Mouse (Mus musculus): ENCODE measurements around the gene Arhgap22.

GRCm38 (mm10) chr14:33310719-33311118 is 96.9 kb downstream of the Arhgap22 start:
- no peak for TF ChIP-seq CTCF (IDR thresholded peaks at IDR 0.05; ENCODE audit: borderline replicate concordance, insufficient read depth, low read depth, low read length)
- no peak for TF ChIP-seq POLR2A (IDR thresholded peaks at IDR 0.05; ENCODE audit: borderline replicate concordance, insufficient read depth, low read length)

All from cerebellum, adult 2 months (tissue).